Mouse (Mus musculus): ENCODE results near the gene Vipr1. TPM values are rescaled to one million over a fixed set of nuclear protein-coding genes. Genes with fewer than 3 reads are reported as not detected.

Gene Vipr1
- total and polyA plus RNA-seq, 3 experiments = 0.08 to 0.11 TPM; not detected in 1

DNA sequence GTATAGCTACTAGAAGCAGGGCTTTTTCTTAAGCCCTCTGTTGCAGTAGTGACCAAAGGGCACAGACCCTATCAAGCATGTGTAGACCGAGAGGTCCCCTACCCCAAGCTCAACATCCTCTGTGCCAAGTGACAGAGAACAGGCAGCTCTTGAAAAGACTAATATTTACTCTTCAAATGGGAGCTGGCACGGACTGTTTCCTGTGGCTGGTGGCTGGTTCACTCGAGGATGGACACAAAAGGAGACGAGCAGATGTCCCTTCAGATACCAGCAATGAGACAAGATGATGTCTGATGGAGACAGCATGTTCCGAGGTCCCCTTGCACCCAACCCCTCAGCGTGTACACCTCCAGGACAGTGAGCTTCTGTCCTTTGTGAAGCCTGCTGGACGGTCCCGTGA lies 35.0 kb downstream of the Vipr1 start:
- Histone ChIP-seq H3K79me2 (replicated peaks; ENCODE audit: control insufficient read depth, extremely low read depth, insufficient read depth, poor library complexity, severe bottlenecking) (no peaks in the 10 kb centered on the region), H3K27ac (ENCODE audit: insufficient read depth, low read depth) (no peak overlapping the region), H3K36me3 (replicated peaks in 1 of 2; ENCODE audit: control insufficient read depth in 1 of 2, insufficient read depth in 1 of 2, low read length in 1 of 2) (peaks cover 0 to 27% of the 10 kb centered on the region in 2 experiments), H3K27me3 (replicated peaks) (no peaks in the 10 kb centered on the region), H3K4me3 (replicated peaks in 1 of 3; ENCODE audit: low read depth in 2 of 3, low read length in 2 of 3, poor library complexity in 1 of 3) (no peak overlapping the region), H3K4me1 (ENCODE audit: control insufficient read depth in 1 of 2, insufficient read depth in 2 of 2) (peaks cover 20 to 58% of the 10 kb centered on the region in 2 experiments), H3K9me3 (replicated peaks; ENCODE audit: low read length) (no peaks in the 10 kb centered on the region), H3K9ac (ENCODE audit: insufficient read depth, low read depth) (no peak overlapping the region), H3K4me2 (ENCODE audit: insufficient read depth, low read depth, poor library complexity, severe bottlenecking) (no peak overlapping the region)
- DNase-seq (ENCODE audit: extremely low read depth) = no peak
- in situ Hi-C loops (cut with MboI; ENCODE audit: low pct_ligation_motif_present, low pct_unique_long_range_greater_than_20kb, low sequenced_read_pairs) (no loop called here), dilution Hi-C loops (cut with MboI; ENCODE audit: extremely low pct_ligation_motif_present, extremely low pct_unique_long_range_greater_than_20kb, low sequenced_read_pairs) (no loop called here)
- TF ChIP-seq NRF1 (IDR thresholded peaks at IDR 0.05; ENCODE audit: low read depth, low read length) = no peak
- no peak for TF ChIP-seq TCF12 (IDR thresholded peaks at IDR 0.05; ENCODE audit: low read depth, low read length)
- TF ChIP-seq MAX (IDR thresholded peaks at IDR 0.05; ENCODE audit: low read length) = no peak
- TF ChIP-seq KAT2A (IDR thresholded peaks at IDR 0.05; ENCODE audit: insufficient replicate concordance, low read length) = no peak
- no peak for TF ChIP-seq POLR2AphosphoS2 (IDR thresholded peaks at IDR 0.05; ENCODE audit: low read depth, low read length)
- no peak for TF ChIP-seq RCOR1 (conservative IDR thresholded peaks at IDR 0.05; ENCODE audit: low read depth, low read length)
- TF ChIP-seq NELFE (IDR thresholded peaks at IDR 0.05; ENCODE audit: low read depth, low read length) = no peak
- no peak for TF ChIP-seq IRF4 (IDR thresholded peaks at IDR 0.05; ENCODE audit: low read depth, low read length)
- no peak for TF ChIP-seq ELF1 (IDR thresholded peaks at IDR 0.05; ENCODE audit: low read depth, low read length)
- TF ChIP-seq E2F4 (IDR thresholded peaks at IDR 0.05; ENCODE audit: insufficient replicate concordance, low read depth, low read length) = no peak
- TF ChIP-seq TBP (conservative IDR thresholded peaks at IDR 0.05; ENCODE audit: low read depth, low read length) = no peak
- no peak for TF ChIP-seq MAFK (IDR thresholded peaks at IDR 0.05; ENCODE audit: insufficient replicate concordance, low read length)
- TF ChIP-seq ZMIZ1 (IDR thresholded peaks at IDR 0.05; ENCODE audit: low read depth, low read length) = no peak
- no peak for TF ChIP-seq CTCF (conservative IDR thresholded peaks at IDR 0.05 in 1 of 2, IDR thresholded peaks at IDR 0.05 in 1 of 2; ENCODE audit: low read depth in 2 of 2, low read length in 2 of 2)
- TF ChIP-seq MXI1 (IDR thresholded peaks at IDR 0.05; ENCODE audit: low read depth, low read length) = no peak
- no peak for TF ChIP-seq MEF2A (IDR thresholded peaks at IDR 0.05; ENCODE audit: borderline replicate concordance, low read depth, low read length)
- TF ChIP-seq JUN (IDR thresholded peaks at IDR 0.05; ENCODE audit: insufficient read depth, low read depth, low read length) = no peak
- TF ChIP-seq RAD21 (IDR thresholded peaks at IDR 0.05; ENCODE audit: low read depth, low read length) = no peak

DNA sequence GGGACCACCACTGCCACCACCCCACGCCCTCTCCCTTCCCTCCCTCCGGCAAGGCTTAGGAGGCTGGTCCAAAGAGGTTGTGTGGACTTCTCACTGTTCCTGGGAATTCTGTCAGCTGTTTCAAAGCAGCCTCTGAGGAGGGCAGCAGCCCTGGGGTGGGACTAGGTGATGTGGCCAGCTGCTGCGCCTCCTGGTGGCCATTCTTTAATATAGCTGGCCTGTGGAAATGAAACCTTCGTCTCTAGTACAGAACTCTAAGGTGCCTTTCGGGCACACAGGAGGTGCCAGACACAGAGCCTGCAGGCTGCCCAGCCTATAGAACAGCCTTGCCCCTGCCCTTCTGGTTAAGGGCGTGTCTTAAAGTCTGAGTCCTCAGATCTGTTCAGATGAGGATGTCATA lies 37.0 kb downstream of the Vipr1 start:
- peaks cover 4 to 36% of the 10 kb centered on the region in 2 experiments for H3K36me3 ChIP-seq (replicated peaks in 1 of 2; ENCODE audit: control insufficient read depth in 1 of 2, insufficient read depth in 1 of 2, low read length in 1 of 2)
- H3K79me2 ChIP-seq (replicated peaks; ENCODE audit: control insufficient read depth, extremely low read depth, insufficient read depth, poor library complexity, severe bottlenecking) = no peaks in the 10 kb centered on the region
- H3K4me2 ChIP-seq (ENCODE audit: insufficient read depth, low read depth, poor library complexity, severe bottlenecking) = no peak overlapping the region
- no peaks in the 10 kb centered on the region for H3K9me3 ChIP-seq (replicated peaks; ENCODE audit: low read length)
- H3K27ac ChIP-seq (ENCODE audit: insufficient read depth, low read depth) = no peak overlapping the region
- DNase-seq (ENCODE audit: extremely low read depth) = peak; percentile 48
- in situ Hi-C loops (cut with MboI; ENCODE audit: low pct_ligation_motif_present, low pct_unique_long_range_greater_than_20kb, low sequenced_read_pairs) (no loop called here), dilution Hi-C loops (cut with MboI; ENCODE audit: extremely low pct_ligation_motif_present, extremely low pct_unique_long_range_greater_than_20kb, low sequenced_read_pairs) (no loop called here)
- H3K27me3 ChIP-seq (replicated peaks) = no peaks in the 10 kb centered on the region
- no peak for TF ChIP-seq USF1 (IDR thresholded peaks at IDR 0.05; ENCODE audit: low read depth, low read length)
- TF ChIP-seq ZC3H11A (IDR thresholded peaks at IDR 0.05; ENCODE audit: low read depth, low read length) = 0 out of 2 replicates have a peak, but pooled peaks have one; percentile 2
- peak; percentile 83 for TF ChIP-seq SMC3 (IDR thresholded peaks at IDR 0.05; ENCODE audit: low read depth, low read length)
- no peak for TF ChIP-seq MAZ (IDR thresholded peaks at IDR 0.05; ENCODE audit: low read depth, low read length)
- peak; percentile 51 for TF ChIP-seq RAD21 (IDR thresholded peaks at IDR 0.05; ENCODE audit: low read depth, low read length)
- TF ChIP-seq CTCF (conservative IDR thresholded peaks at IDR 0.05 in 1 of 2, IDR thresholded peaks at IDR 0.05 in 1 of 2; ENCODE audit: low read depth in 2 of 2, low read length in 2 of 2) = peak; percentile 60 to 83
- TF ChIP-seq NRF1 (IDR thresholded peaks at IDR 0.05; ENCODE audit: low read depth, low read length) = no peak
- no peak for TF ChIP-seq GABPA (IDR thresholded peaks at IDR 0.05; ENCODE audit: insufficient replicate concordance, low read depth, low read length)
- peaks cover 7 to 37% of the 10 kb centered on the region in 2 experiments for H3K4me1 ChIP-seq (ENCODE audit: control insufficient read depth in 1 of 2, insufficient read depth in 2 of 2)
- no peak overlapping the region for H3K9ac ChIP-seq (ENCODE audit: insufficient read depth, low read depth)
- H3K4me3 ChIP-seq (replicated peaks in 1 of 3; ENCODE audit: low read depth in 2 of 3, low read length in 2 of 3, poor library complexity in 1 of 3) = no peak overlapping the region
